Mouse (Mus musculus): ENCODE results near the gene Mad1l1.

DNA sequence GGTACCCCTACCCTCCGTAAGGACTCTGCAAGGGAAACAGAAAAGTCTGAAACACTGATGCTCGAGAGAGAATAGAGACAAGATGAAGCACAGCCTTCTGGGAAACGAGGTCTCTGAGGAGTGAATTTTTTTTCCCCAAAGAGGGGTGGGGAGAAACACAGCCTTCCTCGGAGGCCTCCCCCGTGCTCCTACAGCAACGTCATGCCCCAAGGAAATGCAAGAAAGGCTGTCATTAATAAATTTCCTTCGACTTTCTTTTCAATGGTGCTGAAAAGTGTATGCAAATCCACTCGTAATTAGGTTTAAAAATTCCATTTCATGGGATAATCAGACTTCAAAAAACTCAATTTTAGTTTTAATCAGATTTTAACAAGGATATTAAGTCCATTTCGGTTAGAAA is 41.1 kb downstream of the Mad1l1 start:
- TF ChIP-seq CTCF (IDR thresholded peaks at IDR 0.05; ENCODE audit: extremely low read depth, insufficient read depth, insufficient read length, insufficient replicate concordance) (no peak), POLR2A (IDR thresholded peaks at IDR 0.05; ENCODE audit: low read depth, low read length) (no peak)

Data from spleen, adult 2 months (tissue).